Comparison of ENCODE assay signal across 25 mouse cellular contexts in genomic region chr13:102869541-102869940, GRCm38 (mm10).
A peak's percentile ranks its signal among the peaks of the same experiment; 100 is the strongest.
DNase-seq lines count a peak whose midpoint lies in the region; ATAC-seq and TF ChIP-seq lines count a peak whose summit lies in the region.
"Had no signal": no experiment of that assay in that cellular context is flagged by ENCODE, and none has a peak within 500 bp of the region (broad histone marks: within the 10 kb centered on the region; RNA-seq: fewer than 3 reads in every experiment).

No protein-coding gene starts in this region.

- H3K4me3 ChIP-seq in heart, embryonic 12.5 days, result no peak overlapping the region
- H3K4me3 ChIP-seq in layer of hippocampus, adult 2 months, result no peak overlapping the region
- H3K4me3 ChIP-seq in lung, postnatal 0 days (ENCODE audit: low read depth, low read length), result no peak overlapping the region
- H3K4me3 ChIP-seq in intestine, embryonic 15.5 days (replicated peaks), result no peak overlapping the region
- H3K4me3 ChIP-seq: embryonic facial prominence, embryonic 13.5 days; forebrain, embryonic 10.5 days; forebrain, embryonic 15.5 days; hindbrain, embryonic 12.5 days; limb, embryonic 10.5 days; limb, embryonic 15.5 days; liver, embryonic 15.5 days had no signal

- H3K27me3 ChIP-seq in heart, embryonic 12.5 days (replicated peaks), result no peaks in the 10 kb centered on the region
- no peaks in the 10 kb centered on the region for H3K27me3 ChIP-seq in lung, postnatal 0 days (replicated peaks; ENCODE audit: insufficient read depth, low read length)
- no peaks in the 10 kb centered on the region for H3K27me3 ChIP-seq in intestine, embryonic 15.5 days (replicated peaks)
- H3K27me3 ChIP-seq: embryonic facial prominence, embryonic 13.5 days; forebrain, embryonic 15.5 days; hindbrain, embryonic 12.5 days; limb, embryonic 15.5 days; liver, embryonic 15.5 days had no signal

- peak; percentile 48 for DNase-seq in heart, adult 8-10 months (ENCODE audit: low spot score)
- DNase-seq in layer of hippocampus, adult 2 months (ENCODE audit: low spot score in 2 of 2), result no peak
- no peak for DNase-seq in layer of hippocampus, adult 9-10 months (ENCODE audit: low spot score)
- peak; percentile 66 for DNase-seq in lung, postnatal 0 days (ENCODE audit: low spot score)
- peak; percentile 65 for DNase-seq in lung, postnatal 36 days
- DNase-seq: adrenal gland, postnatal 14 days; cerebellum, adult 11-12 months; cerebellum, adult 9-11 months; kidney, adult 8-10 months; kidney, postnatal 4 days; layer of hippocampus, adult 9-11 months; midbrain, embryonic 14.5 days had no signal

- no peak overlapping the region for H3K27ac ChIP-seq in heart, embryonic 12.5 days (ENCODE audit: poor library complexity, severe bottlenecking)
- H3K27ac ChIP-seq in layer of hippocampus, adult 2 months, result peak overlapping the region; percentile 33
- H3K27ac ChIP-seq in lung, postnatal 0 days (ENCODE audit: low read length), result 0 out of 2 replicates have a peak overlapping the region, but pooled peaks have one; percentile 20
- H3K27ac ChIP-seq in intestine, embryonic 15.5 days, result no peak overlapping the region
- H3K27ac ChIP-seq: embryonic facial prominence, embryonic 13.5 days; forebrain, embryonic 10.5 days; forebrain, embryonic 15.5 days; hindbrain, embryonic 12.5 days; hindbrain, postnatal 0 days; kidney, postnatal 0 days; limb, embryonic 10.5 days; limb, embryonic 15.5 days; liver, embryonic 15.5 days had no signal

- TF ChIP-seq CTCF in layer of hippocampus, adult 2 months (conservative IDR thresholded peaks at IDR 0.05), result no peak
- no peak for TF ChIP-seq CTCF in lung, postnatal 0 days (IDR thresholded peaks at IDR 0.05)

- H3K36me3 ChIP-seq in heart, embryonic 12.5 days, result peaks cover 4% of the 10 kb centered on the region; the same call in 1 of the 2 replicates
- no peaks in the 10 kb centered on the region for H3K36me3 ChIP-seq in lung, postnatal 0 days (ENCODE audit: insufficient read depth, low read length)
- no peaks in the 10 kb centered on the region for H3K36me3 ChIP-seq in intestine, embryonic 15.5 days
- H3K36me3 ChIP-seq: embryonic facial prominence, embryonic 13.5 days; forebrain, embryonic 15.5 days; hindbrain, embryonic 12.5 days; limb, embryonic 10.5 days; limb, embryonic 15.5 days; liver, embryonic 15.5 days had no signal

- H3K4me2 ChIP-seq in heart, embryonic 12.5 days, result no peak overlapping the region
- H3K4me2 ChIP-seq in lung, postnatal 0 days (replicated peaks; ENCODE audit: low read depth, low read length), result no peak overlapping the region
- H3K4me2 ChIP-seq in intestine, embryonic 15.5 days (replicated peaks), result no peak overlapping the region
- H3K4me2 ChIP-seq: embryonic facial prominence, embryonic 13.5 days; forebrain, embryonic 15.5 days; hindbrain, embryonic 12.5 days; limb, embryonic 15.5 days; liver, embryonic 15.5 days had no signal

- ATAC-seq in heart, embryonic 12.5 days (ENCODE audit: insufficient number of reproducible peaks, low FRiP score), result no peak
- ATAC-seq in lung, postnatal 0 days, result peak; percentile 84
- ATAC-seq in intestine, embryonic 15.5 days, result no peak
- ATAC-seq: CD4-positive, CD25-positive, alpha-beta regulatory T cell, adult 4 months; forebrain, embryonic 15.5 days; hindbrain, postnatal 0 days; intestine, embryonic 16.5 days had no signal

- H3K4me1 ChIP-seq in heart, embryonic 12.5 days (replicated peaks), result peaks cover 61% of the 10 kb centered on the region
- H3K4me1 ChIP-seq in lung, postnatal 0 days (ENCODE audit: insufficient read depth, low read depth, low read length), result peaks cover 9% of the 10 kb centered on the region
- H3K4me1 ChIP-seq in intestine, embryonic 15.5 days (replicated peaks), result peaks cover 14% of the 10 kb centered on the region; the same call in 1 of the 2 replicates
- H3K4me1 ChIP-seq: liver, embryonic 15.5 days had no signal

- no peak overlapping the region for H3K9ac ChIP-seq in heart, embryonic 12.5 days
- H3K9ac ChIP-seq in lung, postnatal 0 days (replicated peaks; ENCODE audit: low read depth), result no peak overlapping the region
- H3K9ac ChIP-seq in intestine, embryonic 15.5 days, result no peak overlapping the region
- H3K9ac ChIP-seq: embryonic facial prominence, embryonic 13.5 days; forebrain, embryonic 15.5 days; hindbrain, embryonic 12.5 days; limb, embryonic 15.5 days; liver, embryonic 15.5 days had no signal

- H3K9me3 ChIP-seq in heart, embryonic 12.5 days (replicated peaks), result 0 out of 2 replicates have a peak, but pooled peaks cover 3% of the 10 kb centered on the region
- no peaks in the 10 kb centered on the region for H3K9me3 ChIP-seq in lung, postnatal 0 days (ENCODE audit: low read length)
- no peaks in the 10 kb centered on the region for H3K9me3 ChIP-seq in intestine, embryonic 15.5 days
- H3K9me3 ChIP-seq: forebrain, embryonic 15.5 days; limb, embryonic 15.5 days; liver, embryonic 15.5 days had no signal

- TF ChIP-seq EP300 in lung, postnatal 0 days (IDR thresholded peaks at IDR 0.05), result peak; percentile 78

- 76% methylated on average over 4 of the region's 4 CpGs for WGBS in heart, embryonic 12.5 days
- WGBS in lung, postnatal 0 days, result 75% methylated on average over 4 of the region's 4 CpGs
- 87% methylated on average over 4 of the region's 4 CpGs for WGBS in intestine, embryonic 15.5 days

Comparison
In these comparisons a context has a peak if more than half of its experiments do, and no peak if none do; other contexts are left out.
1. DNase-seq: peak in heart, adult 8-10 months (single experiment), lung, postnatal 0 days (single experiment) and lung, postnatal 36 days (single experiment); none in layer of hippocampus, adult 2 months (0 of 2) and layer of hippocampus, adult 9-10 months (single experiment).
2. H3K27ac ChIP-seq: peak in layer of hippocampus, adult 2 months (single experiment) and lung, postnatal 0 days (single experiment); none in heart, embryonic 12.5 days (single experiment) and intestine, embryonic 15.5 days (single experiment).